Mouse (Mus musculus) embryonic facial prominence, embryonic 13.5 days (tissue): ENCODE measurements around the gene Bcl9l. TPM values are rescaled to one million over a fixed set of nuclear protein-coding genes. Genes with fewer than 3 reads are reported as not detected.

Source experiments
- ATAC-seq: fragments of 200-750 bp; cut with Nextera tagmentation; 2 replicates; pipeline ENCODE4 v1.8.0; 2017; ENCODE audit warnings: low read depth; ENCODE audit not compliant: insufficient number of reproducible peaks, insufficient read depth, low FRiP score, low TSS enrichment
- H3K27ac ChIP-seq: fragments of 300-500 bp; sonication (generic); 2 replicates; pipeline ENCODE4 v1.5.1; 2015; ENCODE audit warnings: moderate library complexity, mild to moderate bottlenecking, inconsistent platforms
- H3K27me3 ChIP-seq: fragments of 300-500 bp; sonication (generic); 2 replicates; pipeline ENCODE4 v1.6.1; 2015; ENCODE audit warnings: mild to moderate bottlenecking, inconsistent platforms
- H3K36me3 ChIP-seq: fragments of 300-500 bp; sonication (generic); 2 replicates; pipeline ENCODE4 v1.6.1; 2015; ENCODE audit warnings: mild to moderate bottlenecking, inconsistent platforms
- H3K4me1 ChIP-seq: fragments of 300-500 bp; sonication (generic); 2 replicates; pipeline ENCODE4 v1.6.1; 2015; ENCODE audit warnings: inconsistent platforms
- H3K4me2 ChIP-seq: fragments of 300-500 bp; sonication (generic); 2 replicates; pipeline ENCODE4 v1.6.1; 2015; ENCODE audit warnings: moderate library complexity, mild to moderate bottlenecking, inconsistent platforms
- H3K4me3 ChIP-seq: fragments of 300-500 bp; sonication (generic); 2 replicates; pipeline ENCODE4 v1.5.1; 2015; ENCODE audit warnings: mild to moderate bottlenecking, inconsistent platforms
- H3K9ac ChIP-seq: fragments of 300-500 bp; sonication (generic); 2 replicates; pipeline ENCODE4 v1.6.1; 2015; ENCODE audit warnings: mild to moderate bottlenecking, inconsistent platforms
- H3K9me3 ChIP-seq: fragments of 300-500 bp; sonication (generic); 2 replicates; pipeline ENCODE4 v1.6.1; 2016; ENCODE audit warnings: inconsistent platforms
- WGBS: fragments of 180-500 bp; shearing (Covaris S2); methylation state at CpG from one replicate; pipeline ENCODE4 v1.1.7; 2015; ENCODE audit warnings: mixed read lengths; 5-methylcytosine and 5-hydroxymethylcytosine counted together
- polyA plus RNA-seq: library from polyadenylated mRNA; unstranded; fragments of >200 nt; fragmentation: Nextera tagmentation; extraction: Ambion mirVana; gene quantifications from 2 replicates; pipeline ENCODE4 v1.2.1, GENCODE M21; 2015

Gene Bcl9l
- polyA plus RNA-seq, 1 experiment from 2014 or later: 18.2 TPM

- H3K4me2 ChIP-seq: no peak overlapping the region
- no peaks in the 10 kb centered on the region for H3K9me3 ChIP-seq
- no peaks in the 10 kb centered on the region for H3K27me3 ChIP-seq
- peaks cover 13% of the 10 kb centered on the region; the same call in 1 of the 2 replicates for H3K36me3 ChIP-seq
- WGBS: 77% methylated on average over 10 of the region's 10 CpGs
- H3K4me3 ChIP-seq: no peak overlapping the region
- peak overlapping the region; percentile 98; the same call in 1 of the 2 replicates for H3K27ac ChIP-seq
- peak overlapping the region; percentile 44; the same call in 1 of the 2 replicates for H3K9ac ChIP-seq
- no peak for ATAC-seq
- peaks cover 94% of the 10 kb centered on the region for H3K4me1 ChIP-seq
These were observed 8.7 kb downstream of the Bcl9l start for GRCm38 (mm10) chr9:44491351-44491750.

DNA sequence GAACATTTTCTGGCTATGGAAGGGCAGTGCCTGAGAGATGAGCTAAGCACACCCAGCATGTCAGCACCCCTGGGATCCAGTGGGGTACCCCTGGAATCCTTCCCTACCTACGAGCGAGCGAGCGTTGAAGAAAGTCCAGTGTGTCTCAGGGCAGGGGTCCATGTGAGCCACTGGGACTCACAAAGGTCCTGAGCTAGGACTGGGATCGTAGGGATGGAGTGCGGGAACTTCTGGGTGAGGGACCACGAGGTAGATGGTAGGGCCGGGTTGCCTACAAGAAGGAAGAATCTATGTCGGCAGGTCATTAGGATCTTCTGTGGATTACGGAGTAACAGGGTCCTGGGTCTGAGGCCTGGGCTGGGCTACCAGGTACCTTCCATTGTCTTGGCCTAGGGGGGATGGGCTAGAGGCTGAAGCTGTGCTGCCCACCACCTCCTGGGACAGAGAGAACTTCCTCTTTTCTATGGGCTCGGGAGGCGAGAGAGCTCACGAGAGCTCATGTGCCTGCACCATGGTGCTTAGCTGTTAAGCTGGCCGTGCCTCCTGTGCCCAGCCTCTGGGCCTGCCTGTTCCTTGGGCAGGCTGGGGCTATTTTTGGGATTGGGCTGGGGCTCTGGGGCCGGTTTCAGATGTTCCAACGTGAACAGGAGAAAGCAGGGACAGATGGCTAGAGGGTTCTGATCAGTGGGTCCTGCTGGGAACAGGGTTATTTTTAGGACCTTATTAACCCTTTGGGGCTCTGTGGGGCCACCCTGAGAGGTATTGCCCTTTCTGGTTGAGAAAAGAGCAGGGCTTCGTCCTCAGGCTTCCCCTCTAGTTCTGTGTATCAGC lies 10.2 kb downstream of the Bcl9l start:
- Histone ChIP-seq H3K9ac (peak overlapping the region; percentile 41), H3K27ac (peak overlapping the region; percentile 99), H3K4me2 (peak overlapping the region; percentile 18), H3K4me1 (peaks cover 94% of the 10 kb centered on the region), H3K4me3 (no peak overlapping the region), H3K9me3 (no peaks in the 10 kb centered on the region), H3K36me3 (peaks cover 14% of the 10 kb centered on the region; the same call in 1 of the 2 replicates), H3K27me3 (no peaks in the 10 kb centered on the region)
- 65% methylated on average over 17 of the region's 17 CpGs for WGBS
- ATAC-seq: no peak

- Histone ChIP-seq H3K4me3 (peak overlapping the region; percentile 20), H3K4me2 (peak overlapping the region; percentile 53), H3K27ac (peak overlapping the region; percentile 99), H3K27me3 (no peaks in the 10 kb centered on the region), H3K36me3 (peaks cover 14% of the 10 kb centered on the region; the same call in 1 of the 2 replicates), H3K9ac (peak overlapping the region; percentile 66), H3K9me3 (no peaks in the 10 kb centered on the region), H3K4me1 (peaks cover 93% of the 10 kb centered on the region)
- WGBS: 14% methylated on average over 11 of the region's 11 CpGs
- no peak for ATAC-seq
These were observed 11.7 kb downstream of the Bcl9l start for GRCm38 (mm10) chr9:44494261-44494862.

- H3K9me3 ChIP-seq: no peaks in the 10 kb centered on the region
- H3K36me3 ChIP-seq: peaks cover 14% of the 10 kb centered on the region; the same call in 1 of the 2 replicates
- H3K4me2 ChIP-seq: peak overlapping the region; percentile 53
- H3K27me3 ChIP-seq: no peaks in the 10 kb centered on the region
- WGBS: 19% methylated on average over 9 of the region's 9 CpGs
- peak overlapping the region; percentile 99 for H3K27ac ChIP-seq
- peak overlapping the region; percentile 20 for H3K4me3 ChIP-seq
- no peak for ATAC-seq
- H3K9ac ChIP-seq: peak overlapping the region; percentile 66
- H3K4me1 ChIP-seq: peaks cover 93% of the 10 kb centered on the region
These were observed 12.5 kb downstream of the Bcl9l start for GRCm38 (mm10) chr9:44494863-44495809.

DNA sequence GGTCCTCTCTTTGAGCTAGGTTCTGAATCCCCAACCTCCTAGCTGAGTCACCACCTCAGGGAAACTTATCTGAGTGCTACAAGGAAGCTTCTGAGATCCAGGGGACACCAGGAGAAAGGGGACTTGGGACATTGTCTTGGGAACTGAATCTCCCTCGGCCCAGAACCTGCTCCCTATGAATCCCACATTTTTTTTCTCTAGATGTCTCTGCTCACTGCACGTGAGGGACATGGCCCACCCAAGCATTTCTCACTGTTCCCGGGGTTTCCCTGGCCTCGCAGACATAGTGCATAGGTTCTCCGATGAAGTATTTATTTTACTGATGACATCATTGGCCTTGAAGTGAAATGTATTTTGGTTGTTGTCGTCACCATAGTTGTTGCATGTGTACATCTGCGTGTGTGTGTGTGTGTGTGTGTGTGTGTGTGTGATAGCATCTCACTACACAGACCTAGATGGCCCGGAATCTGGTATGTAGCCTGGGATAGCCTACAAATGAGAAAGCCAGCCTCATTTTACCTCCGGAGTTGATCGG lies 13.3 kb downstream of the Bcl9l start:
- Histone ChIP-seq H3K36me3 (peaks cover 19% of the 10 kb centered on the region; the same call in 1 of the 2 replicates), H3K27ac (peak overlapping the region; percentile 99), H3K4me2 (no peak overlapping the region; the same call in 1 of the 2 replicates), H3K27me3 (no peaks in the 10 kb centered on the region), H3K9ac (no peak overlapping the region), H3K4me1 (peaks cover 93% of the 10 kb centered on the region), H3K9me3 (no peaks in the 10 kb centered on the region), H3K4me3 (no peak overlapping the region)
- no peak for ATAC-seq
- 84% methylated on average over 10 of the region's 10 CpGs for WGBS

- Histone ChIP-seq H3K4me1 (peaks cover 96% of the 10 kb centered on the region), H3K36me3 (peaks cover 15% of the 10 kb centered on the region; the same call in 1 of the 2 replicates), H3K9ac (no peak overlapping the region), H3K4me2 (peak overlapping the region; percentile 79), H3K27ac (peak overlapping the region; percentile 99), H3K27me3 (no peaks in the 10 kb centered on the region), H3K4me3 (0 out of 2 replicates have a peak overlapping the region, but pooled peaks have one; percentile 48), H3K9me3 (no peaks in the 10 kb centered on the region)
- no peak for ATAC-seq
- WGBS: 39% methylated on average over 12 of the region's 12 CpGs
These were observed 14.3 kb downstream of the Bcl9l start for GRCm38 (mm10) chr9:44496803-44497461.

DNA sequence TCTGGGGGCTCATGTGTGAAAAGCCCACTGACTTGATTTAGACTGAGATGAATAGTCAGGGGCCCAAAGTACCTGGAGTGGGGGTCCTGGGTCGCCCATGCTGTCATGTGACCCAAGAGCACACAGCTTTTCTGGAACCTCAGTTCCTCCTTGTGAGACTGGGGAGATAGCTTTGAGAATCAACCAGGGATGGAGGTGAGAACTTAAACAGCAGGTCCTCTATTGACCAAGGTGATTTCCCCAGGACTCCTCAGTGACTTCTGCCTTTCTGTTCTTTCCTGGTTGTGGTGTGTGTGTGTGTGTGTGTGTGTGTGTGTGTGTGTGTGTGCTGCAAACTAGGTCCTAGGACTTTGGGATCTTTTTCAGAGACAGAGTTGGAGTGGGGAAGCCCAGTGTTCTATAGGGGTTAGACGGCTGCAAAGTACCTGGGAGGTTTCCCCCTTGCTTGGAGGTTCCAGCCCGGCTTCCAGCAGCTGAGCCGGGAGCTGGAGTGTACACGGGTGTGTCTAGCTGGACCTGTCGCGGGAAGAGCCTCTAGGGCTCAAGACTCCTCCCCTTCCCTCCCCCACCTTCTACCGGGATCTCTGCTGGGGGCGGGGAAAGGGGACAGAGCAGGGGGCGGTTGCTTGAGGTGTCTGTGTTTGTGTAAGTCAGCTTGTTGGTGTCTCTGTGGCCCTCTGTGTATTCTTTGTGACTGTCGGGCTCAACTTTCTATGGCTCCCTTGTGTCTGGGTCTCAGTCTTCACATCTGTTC lies 15.2 kb downstream of the Bcl9l start:
- no peaks in the 10 kb centered on the region for H3K9me3 ChIP-seq
- peak overlapping the region; percentile 79 for H3K4me2 ChIP-seq
- peak overlapping the region; percentile 48 for H3K4me3 ChIP-seq
- H3K4me1 ChIP-seq: peaks cover 98% of the 10 kb centered on the region
- no peaks in the 10 kb centered on the region for H3K27me3 ChIP-seq
- WGBS: under 1% methylated on average over 10 of the region's 11 CpGs
- peak overlapping the region; percentile 99 for H3K27ac ChIP-seq
- H3K36me3 ChIP-seq: peaks cover 18% of the 10 kb centered on the region
- no peak for ATAC-seq
- peak overlapping the region; percentile 75 for H3K9ac ChIP-seq

DNA sequence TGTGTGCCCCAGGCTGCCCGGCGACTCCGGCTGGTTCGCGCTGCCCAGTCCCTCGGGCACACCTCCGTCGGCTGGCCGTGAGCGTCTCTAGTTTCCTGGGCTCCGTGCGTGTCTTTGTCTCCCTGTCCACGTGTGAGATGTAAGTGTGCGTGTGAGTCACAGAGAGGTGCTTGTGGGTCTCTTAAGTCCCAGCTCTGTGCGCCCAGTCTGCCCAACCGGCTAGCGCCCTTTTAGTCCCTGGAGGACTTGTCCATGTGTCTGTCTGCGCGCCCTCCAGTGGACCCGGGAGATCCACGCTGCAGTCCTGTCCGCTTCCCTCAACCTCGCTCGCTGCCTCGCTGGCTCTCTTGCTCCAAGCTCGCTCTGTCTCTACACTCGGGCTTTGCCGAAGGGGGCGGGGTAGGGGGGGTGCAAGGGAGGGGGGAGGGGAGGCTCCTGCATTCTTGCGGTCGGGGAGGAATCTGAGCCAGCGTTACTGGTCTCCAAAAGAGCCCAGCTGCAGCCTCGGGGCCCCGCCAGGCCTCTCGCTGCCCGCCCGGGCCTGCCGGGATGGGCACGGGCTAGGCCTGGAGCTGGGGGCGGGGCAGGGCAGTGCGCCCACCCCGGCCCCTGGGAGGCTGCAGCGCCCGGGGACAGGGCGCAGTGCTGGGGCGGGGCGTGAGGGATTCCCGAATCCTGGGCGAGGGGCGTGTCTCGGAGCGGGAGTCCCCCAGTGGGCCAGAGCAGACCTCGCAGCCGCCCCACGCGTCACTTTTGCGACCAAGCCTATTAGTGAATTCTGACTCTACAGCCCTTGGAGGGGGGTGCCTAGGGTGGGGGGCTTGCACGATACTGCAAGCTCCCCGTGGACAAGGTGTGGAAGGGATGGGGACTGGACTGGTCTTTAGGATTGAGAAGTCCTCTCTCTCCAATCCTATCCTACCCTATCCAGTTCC lies 16.1 kb downstream of the Bcl9l start:
- Histone ChIP-seq H3K27ac (peak overlapping the region; percentile 99), H3K27me3 (no peaks in the 10 kb centered on the region), H3K9ac (peak overlapping the region; percentile 75), H3K9me3 (no peaks in the 10 kb centered on the region), H3K4me2 (peak overlapping the region; percentile 79), H3K4me3 (peak overlapping the region; percentile 48), H3K4me1 (peaks cover 92% of the 10 kb centered on the region), H3K36me3 (peaks cover 27% of the 10 kb centered on the region)
- ATAC-seq: peak; percentile 87
- under 1% methylated on average over 59 of the region's 59 CpGs for WGBS

- Histone ChIP-seq H3K27ac (peak overlapping the region; percentile 99), H3K27me3 (no peaks in the 10 kb centered on the region), H3K4me3 (peak overlapping the region; percentile 48), H3K4me2 (peak overlapping the region; percentile 79), H3K36me3 (peaks cover 35% of the 10 kb centered on the region), H3K9ac (peak overlapping the region; percentile 75), H3K4me1 (peaks cover 89% of the 10 kb centered on the region), H3K9me3 (no peaks in the 10 kb centered on the region)
- 2% methylated on average over 20 of the region's 20 CpGs for WGBS
- ATAC-seq: no peak
These were observed 16.9 kb downstream of the Bcl9l start for GRCm38 (mm10) chr9:44499356-44500162.
